Mouse (Mus musculus) neural tube, embryonic 11.5 days (tissue): Measurements from ENCODE around the gene Ttll7. TPM values are rescaled to one million over a fixed set of nuclear protein-coding genes. Genes with fewer than 3 reads are reported as not detected.

ENCODE experiments used
- ATAC-seq: fragments of 200-750 bp; cut with Nextera tagmentation; 2 replicates; pipeline ENCODE4 v1.8.0; 2017; ENCODE audit warnings: moderate number of reproducible peaks, mild to moderate bottlenecking, moderate TSS enrichment, moderate library complexity; ENCODE audit not compliant: insufficient read depth, low FRiP score, low TSS enrichment
- DNase-seq: peaks from one replicate; pipeline ENCODE4 v3.0.0-alpha.2; 2015; ENCODE audit warnings: low spot score
- H3K27ac ChIP-seq: fragments of 300-500 bp; sonication (generic); 2 replicates; pipeline ENCODE4 v1.5.1; 2014; ENCODE audit warnings: low read depth, mild to moderate bottlenecking, low read length
- H3K27me3 ChIP-seq: fragments of 300-500 bp; sonication (generic); 2 replicates; pipeline ENCODE4 v1.6.1; 2014; ENCODE audit warnings: mild to moderate bottlenecking, low read length, mixed read lengths; ENCODE audit not compliant: control insufficient read depth, insufficient read depth
- H3K36me3 ChIP-seq: fragments of 300-500 bp; sonication (generic); 2 replicates; pipeline ENCODE4 v1.6.1; 2014; ENCODE audit warnings: mild to moderate bottlenecking, low read length, moderate library complexity, mixed read lengths; ENCODE audit not compliant: control insufficient read depth, insufficient read depth
- H3K4me1 ChIP-seq: fragments of 300-500 bp; sonication (generic); 2 replicates; pipeline ENCODE4 v1.6.1; 2014; ENCODE audit warnings: low read length, mixed read lengths; ENCODE audit not compliant: control insufficient read depth, insufficient read depth
- H3K4me2 ChIP-seq: fragments of 300-500 bp; sonication (generic); 2 replicates; pipeline ENCODE4 v1.6.1; 2014; ENCODE audit warnings: low read depth, mild to moderate bottlenecking, moderate library complexity
- H3K4me3 ChIP-seq: fragments of 300-500 bp; sonication (generic); 2 replicates; pipeline ENCODE4 v1.5.1; 2014; ENCODE audit warnings: low read depth, low read length
- H3K9ac ChIP-seq: fragments of 300-500 bp; sonication (generic); 2 replicates; pipeline ENCODE4 v1.6.1; 2014; ENCODE audit warnings: mild to moderate bottlenecking, low read length
- H3K9me3 ChIP-seq: fragments of 300-500 bp; sonication (generic); 2 replicates; pipeline ENCODE4 v1.6.1; 2016; ENCODE audit warnings: low read length; ENCODE audit not compliant: control insufficient read depth
- WGBS: fragments of 180-500 bp; shearing (Covaris S2); extraction: QIAGEN DNeasy Blood & Tissue Kit; methylation state at CpG from one replicate; pipeline ENCODE4 v1.1.7; 2014; 5-methylcytosine and 5-hydroxymethylcytosine counted together
- polyA plus RNA-seq: library from polyadenylated mRNA; unstranded; fragments of >200 nt; fragmentation: Nextera tagmentation; extraction: Ambion mirVana; gene quantifications from 2 replicates; pipeline ENCODE4 v1.2.1, GENCODE M21; 2014

Ttll7 gene
- polyA plus RNA-seq, 1 experiment from 2014 or later: 16.5 TPM

DNA sequence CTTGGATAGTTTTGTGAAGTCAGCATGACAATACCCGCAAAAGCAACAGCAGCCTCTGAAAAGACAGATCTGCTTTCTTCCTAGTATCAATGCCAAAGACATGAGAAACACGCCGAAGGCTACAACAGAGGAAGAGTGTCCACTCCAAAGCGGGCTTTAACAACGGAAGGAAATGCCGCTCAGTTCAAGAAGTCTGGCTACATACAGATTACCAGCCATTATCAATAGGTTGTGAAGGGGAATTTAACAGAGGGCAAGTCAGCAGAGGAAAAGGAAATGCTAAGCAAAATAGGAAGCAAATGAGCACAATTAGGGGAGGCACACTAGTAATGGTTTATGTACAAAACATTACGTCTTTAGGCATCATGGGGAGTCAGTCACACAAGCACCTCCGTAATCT is 4.1 kb upstream of the Ttll7 start:
- Histone ChIP-seq H3K9me3 (no peaks in the 10 kb centered on the region), H3K27ac (no peak overlapping the region), H3K27me3 (no peaks in the 10 kb centered on the region), H3K4me3 (no peak overlapping the region), H3K36me3 (no peaks in the 10 kb centered on the region), H3K4me1 (peaks cover 6% of the 10 kb centered on the region; the same call in 1 of the 2 replicates), H3K4me2 (no peak overlapping the region), H3K9ac (no peak overlapping the region)
- ATAC-seq (no peak), DNase-seq (no peak)
- 90% methylated on average over 8 of the region's 8 CpGs for WGBS

DNA sequence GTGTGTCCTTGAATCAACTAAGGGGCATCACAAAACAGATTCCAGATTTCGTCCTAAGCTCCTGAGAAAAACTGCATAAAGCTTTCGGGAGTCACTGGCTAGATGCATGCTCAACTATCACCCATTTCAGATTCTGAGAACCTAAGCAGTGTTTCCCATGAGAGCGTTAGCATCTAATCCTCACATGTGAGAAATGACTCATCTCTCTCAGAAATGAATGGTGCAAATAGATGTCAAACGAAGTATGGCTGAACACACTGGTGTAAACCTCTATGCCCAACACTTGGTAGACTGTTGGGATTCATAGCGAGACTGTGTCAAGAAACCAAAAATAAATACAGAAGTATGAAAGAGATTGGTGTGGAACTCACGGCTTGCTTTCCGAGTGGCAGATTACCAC is 2.8 kb upstream of the Ttll7 start:
- H3K4me2 ChIP-seq: no peak overlapping the region
- H3K4me3 ChIP-seq: no peak overlapping the region
- H3K27me3 ChIP-seq: no peaks in the 10 kb centered on the region
- H3K27ac ChIP-seq: no peak overlapping the region
- peaks cover 6% of the 10 kb centered on the region; the same call in 1 of the 2 replicates for H3K4me1 ChIP-seq
- no peak for ATAC-seq
- DNase-seq: no peak
- H3K9ac ChIP-seq: no peak overlapping the region
- H3K9me3 ChIP-seq: no peaks in the 10 kb centered on the region
- no peaks in the 10 kb centered on the region for H3K36me3 ChIP-seq
- WGBS: 92% methylated on average over 7 of the region's 7 CpGs

GRCm38 (mm10) chr3:146854473-146855087 is 2.4 kb downstream of the Ttll7 start:
- Histone ChIP-seq H3K4me1 (peaks cover 6% of the 10 kb centered on the region; the same call in 1 of the 2 replicates), H3K9me3 (no peaks in the 10 kb centered on the region), H3K4me2 (no peak overlapping the region), H3K9ac (no peak overlapping the region), H3K36me3 (no peaks in the 10 kb centered on the region), H3K27me3 (no peaks in the 10 kb centered on the region), H3K27ac (no peak overlapping the region), H3K4me3 (no peak overlapping the region)
- ATAC-seq (no peak), DNase-seq (no peak)
- 82% methylated on average over 7 of the region's 7 CpGs for WGBS

- Histone ChIP-seq H3K9me3 (no peaks in the 10 kb centered on the region), H3K36me3 (no peaks in the 10 kb centered on the region), H3K9ac (no peak overlapping the region), H3K27ac (no peak overlapping the region), H3K4me1 (0 out of 2 replicates have a peak, but pooled peaks cover 3% of the 10 kb centered on the region), H3K4me3 (no peak overlapping the region), H3K27me3 (no peaks in the 10 kb centered on the region), H3K4me2 (no peak overlapping the region)
- ATAC-seq (no peak), DNase-seq (no peak)
- WGBS: 87% methylated on average over 10 of the region's 10 CpGs
These were observed 5.2 kb downstream of the Ttll7 start for GRCm38 (mm10) chr3:146857373-146857772.

DNA sequence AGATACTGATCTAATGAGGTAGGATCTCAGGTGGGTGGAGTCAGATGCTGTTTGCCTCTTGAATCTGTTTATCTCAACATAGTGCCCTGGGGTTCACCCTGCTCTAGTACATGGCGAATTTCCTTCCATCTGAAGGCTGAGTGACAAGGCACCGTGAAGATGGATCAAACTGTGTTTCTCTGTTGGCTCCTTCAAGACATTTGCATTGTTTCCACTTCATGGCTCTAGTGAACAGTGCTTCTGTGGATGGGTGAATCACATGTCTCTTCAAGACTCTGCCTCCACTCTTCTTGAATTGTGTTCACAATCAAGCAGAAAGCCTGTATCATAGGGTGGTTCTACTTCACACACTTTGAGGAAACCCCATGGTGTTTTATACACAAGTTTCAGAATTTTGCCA is 8.1 kb downstream of the Ttll7 start:
- no peaks in the 10 kb centered on the region for H3K9me3 ChIP-seq
- H3K36me3 ChIP-seq: no peaks in the 10 kb centered on the region
- H3K27me3 ChIP-seq: no peaks in the 10 kb centered on the region
- 80% methylated on average over 2 of the region's 2 CpGs for WGBS
- no peak for ATAC-seq
- no peaks in the 10 kb centered on the region for H3K4me1 ChIP-seq
- no peak overlapping the region for H3K27ac ChIP-seq
- no peak overlapping the region for H3K4me3 ChIP-seq
- DNase-seq: no peak
- no peak overlapping the region for H3K9ac ChIP-seq
- no peak overlapping the region for H3K4me2 ChIP-seq

DNA sequence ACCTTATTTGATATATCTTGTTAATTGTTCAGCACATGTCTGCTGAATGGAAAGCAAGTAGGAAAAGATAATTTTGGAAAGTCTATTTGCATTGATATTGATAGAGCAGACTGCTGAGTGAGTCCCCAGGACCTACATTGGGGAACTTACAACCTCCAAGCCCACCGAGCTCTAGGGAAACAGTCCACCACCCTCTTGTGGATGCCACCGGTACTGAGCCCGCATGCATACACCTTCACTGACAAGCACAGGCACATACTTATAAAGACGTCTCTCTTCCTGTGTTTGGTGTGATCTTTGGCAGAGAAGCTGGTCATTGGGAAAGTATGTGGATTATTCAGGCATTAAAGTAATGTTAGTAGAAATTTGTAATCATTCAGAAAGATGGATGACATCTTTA is 14.4 kb downstream of the Ttll7 start:
- Histone ChIP-seq H3K9ac (no peak overlapping the region), H3K27ac (no peak overlapping the region), H3K4me1 (no peaks in the 10 kb centered on the region), H3K4me2 (no peak overlapping the region), H3K36me3 (no peaks in the 10 kb centered on the region), H3K9me3 (no peaks in the 10 kb centered on the region), H3K27me3 (no peaks in the 10 kb centered on the region), H3K4me3 (no peak overlapping the region)
- peak; percentile 31 for DNase-seq
- no peak for ATAC-seq
- 39% methylated on average over 4 of the region's 4 CpGs for WGBS

- no peaks in the 10 kb centered on the region for H3K9me3 ChIP-seq
- no peak overlapping the region for H3K4me3 ChIP-seq
- no peaks in the 10 kb centered on the region for H3K36me3 ChIP-seq
- H3K27me3 ChIP-seq: no peaks in the 10 kb centered on the region
- 88% methylated on average over 3 of the region's 3 CpGs for WGBS
- H3K4me2 ChIP-seq: no peak overlapping the region
- H3K9ac ChIP-seq: no peak overlapping the region
- ATAC-seq (no peak), DNase-seq (no peak)
- H3K27ac ChIP-seq: no peak overlapping the region
- no peaks in the 10 kb centered on the region for H3K4me1 ChIP-seq
These were observed 19.8 kb downstream of the Ttll7 start for GRCm38 (mm10) chr3:146871954-146872353.

GRCm38 (mm10) chr3:146875929-146876328 is 23.8 kb downstream of the Ttll7 start:
- no peak for DNase-seq

GRCm38 (mm10) chr3:146893931-146894330 is 41.8 kb downstream of the Ttll7 start:
- Histone ChIP-seq H3K9ac (no peak overlapping the region), H3K36me3 (no peaks in the 10 kb centered on the region), H3K27ac (no peak overlapping the region), H3K4me2 (no peak overlapping the region), H3K4me3 (no peak overlapping the region), H3K27me3 (no peaks in the 10 kb centered on the region), H3K4me1 (no peaks in the 10 kb centered on the region), H3K9me3 (no peaks in the 10 kb centered on the region)
- WGBS: 89% methylated on average over 13 of the region's 13 CpGs
- ATAC-seq (no peak), DNase-seq (no peak)

More at GRCm38 (mm10) chr3:146875929-146876328, 23.8 kb downstream of the Ttll7 start:
- Histone ChIP-seq H3K36me3 (no peaks in the 10 kb centered on the region), H3K4me1 (no peaks in the 10 kb centered on the region), H3K4me3 (no peak overlapping the region), H3K27me3 (no peaks in the 10 kb centered on the region), H3K9ac (no peak overlapping the region), H3K27ac (no peak overlapping the region), H3K9me3 (no peaks in the 10 kb centered on the region), H3K4me2 (no peak overlapping the region)
- WGBS: 81% methylated on average over 2 of the region's 2 CpGs
- no peak for ATAC-seq
